Mouse (Mus musculus) monocyte, adult 5-6 weeks (primary cell): Measurements from ENCODE around the gene Pygb. TPM values are rescaled to one million over a fixed set of nuclear protein-coding genes. Genes with fewer than 3 reads are reported as not detected.

Source experiments
- ATAC-seq: fragments of 153-309, 156-312 bp; replicated peaks from 2 replicates; pipeline ENCODE4 v1.8.0; 2017; ENCODE audit warnings: mild to moderate bottlenecking; ENCODE audit not compliant: low TSS enrichment, insufficient number of reproducible peaks, severe bottlenecking, poor library complexity, low FRiP score
- total RNA-seq: library from RNA; stranded (forward); fragments of 200-1000, 200-491, 200-594 nt; gene quantifications from 3 replicates; pipeline ENCODE4 v1.2.3, GENCODE M21; 2017

The Pygb gene
- total RNA-seq, result 25.0 to 54.2 TPM (median 37.5 TPM) in 3 replicates

- ATAC-seq, result peak; percentile 87
Observed at GRCm38 (mm10) chr2:150786251-150787180, at the start of gene Pygb. Pygb (plus strand) TSS chr2:150786735.

DNA sequence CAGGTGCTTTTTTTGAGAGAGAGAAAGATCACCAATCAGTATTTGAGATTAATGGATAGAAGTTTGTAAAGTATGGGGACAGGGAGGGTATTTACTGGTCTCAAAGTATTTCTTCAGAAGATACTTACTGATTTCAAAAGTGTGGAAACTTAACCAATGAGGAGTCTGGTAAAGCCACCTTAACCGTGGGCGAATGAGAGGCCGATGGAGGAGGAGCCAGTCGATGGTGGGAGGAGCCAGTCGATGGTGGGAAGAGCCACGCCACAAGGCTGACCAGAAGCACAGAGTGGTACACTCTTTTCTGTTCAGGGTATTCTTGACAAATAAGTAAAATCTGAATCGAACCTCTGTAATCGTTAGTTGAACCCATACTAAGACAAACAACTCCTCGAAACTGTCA is 48.7 kb upstream of the Pygb start:
- no peak for ATAC-seq

DNA sequence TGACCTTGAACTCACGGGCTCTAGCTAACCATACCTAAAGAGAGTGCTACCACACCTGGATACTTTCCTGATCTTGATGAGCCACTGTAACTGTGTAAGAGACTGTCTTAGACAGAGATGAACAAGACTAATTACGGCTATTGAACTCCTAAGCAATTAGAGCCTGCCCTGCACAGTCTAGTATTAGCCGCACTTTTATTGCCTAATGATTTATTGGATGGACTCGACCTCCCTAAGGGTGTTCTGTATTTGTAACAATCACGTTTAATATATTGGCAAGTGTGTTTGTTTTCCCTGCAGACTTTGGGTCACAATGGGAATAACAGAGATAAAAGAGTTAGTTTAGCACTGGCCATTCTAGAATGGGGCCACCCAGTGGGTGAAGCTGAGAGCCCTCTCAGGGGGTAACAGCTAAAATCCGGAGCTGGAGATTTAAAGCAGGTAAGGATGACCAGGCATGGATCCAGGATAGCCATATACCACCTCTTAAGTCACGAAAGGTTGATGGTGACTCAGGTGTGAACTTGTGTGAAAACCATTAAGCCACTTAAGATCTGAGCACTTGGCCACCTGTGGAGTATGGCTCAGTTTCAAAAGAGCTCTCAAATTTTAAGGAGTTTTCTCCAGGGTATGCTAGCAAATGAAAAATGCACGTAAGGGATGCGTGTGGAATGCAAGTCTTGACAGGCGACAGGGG is 46.2 kb upstream of the Pygb start:
- ATAC-seq, result no peak

- no peak for ATAC-seq
Observed at GRCm38 (mm10) chr2:150741405-150741804, 45.1 kb upstream of the Pygb start.

GRCm38 (mm10) chr2:150745016-150745415 is 41.5 kb upstream of the Pygb start:
- no peak for ATAC-seq

- ATAC-seq, result peak; percentile 89
Observed at GRCm38 (mm10) chr2:150748854-150749253, 37.7 kb upstream of the Pygb start, which contains the start of gene Entpd6. Entpd6 (plus strand) TSS chr2:150749042.

DNA sequence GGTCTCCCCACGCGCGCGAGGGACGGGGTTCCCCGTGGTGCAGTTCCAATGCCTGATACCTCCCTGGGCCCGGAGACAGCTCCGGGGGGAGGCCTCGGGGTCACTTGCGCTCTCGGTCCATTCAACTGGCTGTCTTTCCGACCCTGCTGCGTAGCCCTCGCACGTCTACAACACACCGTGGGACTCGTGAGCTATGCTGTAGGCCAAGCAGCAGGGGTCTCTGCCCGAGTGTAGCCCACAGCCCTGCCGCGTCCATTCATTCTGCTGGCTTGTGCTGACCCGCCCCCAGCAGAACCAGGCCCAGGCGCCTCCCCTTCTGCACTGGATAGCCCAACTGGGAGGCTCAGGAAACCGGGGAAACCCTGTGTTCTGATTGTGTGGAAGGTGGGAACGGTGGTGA is 37.3 kb upstream of the Pygb start:
- ATAC-seq, result peak; percentile 8; the same call in 1 of the 2 replicates

GRCm38 (mm10) chr2:150750129-150750979 is 36.2 kb upstream of the Pygb start:
- ATAC-seq, result 0 out of 2 replicates have a peak, but pooled peaks have one; percentile 23

GRCm38 (mm10) chr2:150755016-150755415 is 31.5 kb upstream of the Pygb start:
- no peak for ATAC-seq

DNA sequence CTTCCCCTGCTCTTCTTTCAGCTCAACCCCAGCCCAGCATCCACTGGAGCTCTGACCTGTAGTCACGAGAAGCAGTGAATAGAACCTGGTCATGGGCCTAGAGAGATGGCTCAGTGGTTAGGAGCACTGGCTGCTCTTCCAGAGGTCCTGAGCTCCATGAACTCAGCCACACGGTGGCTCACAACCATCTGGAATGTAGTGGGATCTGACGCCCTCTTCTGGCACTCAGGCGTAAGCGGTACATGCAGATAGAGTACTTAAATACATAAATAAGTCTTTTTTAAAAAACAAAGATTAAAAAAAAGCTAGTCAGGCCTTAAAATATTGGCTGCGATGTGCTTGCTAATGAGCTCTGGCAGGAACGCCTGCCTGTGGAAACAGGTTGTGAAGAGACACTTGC is 25.1 kb upstream of the Pygb start:
- no peak for ATAC-seq

DNA sequence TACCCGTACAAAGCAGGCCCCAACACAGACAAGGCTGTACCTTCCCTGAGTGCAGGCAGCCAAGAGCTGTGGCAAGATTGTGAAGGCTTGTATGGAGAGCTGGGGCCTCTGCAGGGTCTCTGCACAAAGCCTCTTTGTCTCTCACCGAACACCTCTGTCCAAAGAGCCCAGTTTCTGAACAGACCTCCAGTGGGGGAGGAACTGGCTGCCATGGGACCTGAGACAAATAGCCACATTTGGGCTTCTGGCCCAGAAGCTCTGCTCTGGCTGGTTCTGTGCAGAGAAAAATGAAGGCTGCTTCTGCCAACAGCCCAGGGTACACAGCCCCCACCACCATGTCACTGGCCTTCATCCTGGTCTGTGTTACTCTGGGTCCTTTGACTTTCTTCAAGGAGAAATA is 20.9 kb upstream of the Pygb start:
- no peak for ATAC-seq

GRCm38 (mm10) chr2:150766083-150766862 is 20.3 kb upstream of the Pygb start:
- no peak for ATAC-seq

DNA sequence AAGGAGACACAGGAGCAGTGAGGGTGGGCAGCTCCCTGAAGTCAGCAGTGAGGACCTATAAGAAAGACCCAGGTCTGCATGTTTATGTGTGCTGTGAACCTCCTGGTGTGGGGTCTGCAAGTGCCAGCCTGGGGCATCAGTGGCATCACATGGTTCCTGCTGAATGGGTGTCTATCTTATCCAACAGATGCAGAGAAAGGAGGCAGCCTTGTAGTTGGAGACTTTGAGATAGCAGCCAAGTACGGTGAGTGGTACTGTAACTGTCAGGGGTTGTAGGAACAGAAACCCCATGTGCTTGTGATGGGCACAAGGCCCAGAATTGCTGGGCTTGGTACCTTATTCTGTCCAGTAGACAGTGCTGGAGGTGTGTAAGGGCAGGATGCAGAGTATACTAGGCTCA is 17.9 kb upstream of the Pygb start:
- no peak for ATAC-seq

GRCm38 (mm10) chr2:150770747-150771146 is 15.8 kb upstream of the Pygb start:
- ATAC-seq, result no peak

GRCm38 (mm10) chr2:150771169-150771568 is 15.4 kb upstream of the Pygb start:
- no peak for ATAC-seq

- no peak for ATAC-seq
Observed at GRCm38 (mm10) chr2:150771996-150772395, 14.5 kb upstream of the Pygb start.

- ATAC-seq, result no peak
Observed at GRCm38 (mm10) chr2:150772466-150773119, 13.9 kb upstream of the Pygb start.

- ATAC-seq, result no peak
Observed at GRCm38 (mm10) chr2:150782801-150783200, 3.7 kb upstream of the Pygb start.
